Mouse (Mus musculus) CH12.LX (cell line): ENCODE results near the gene Mael.

Source experiments
- ETS1 ChIP-seq: conservative IDR thresholded peaks from 2 replicates; pipeline ENCODE4 v1.6.1; 2012; ENCODE audit warnings: low read depth, mild to moderate bottlenecking, inconsistent platforms, low read length, improper control_type of control experiment, moderate library complexity
- MXI1 ChIP-seq: IDR thresholded peaks from 2 replicates; pipeline ENCODE4 v1.6.1; 2011; ENCODE audit warnings: mild to moderate bottlenecking, low read depth, low read length, improper control_type of control experiment
- POLR2A ChIP-seq: IDR thresholded peaks from 2 replicates; pipeline ENCODE4 v1.6.1; 2011; ENCODE audit warnings: low read depth, mild to moderate bottlenecking, improper control_type of control experiment, low read length
- POLR2AphosphoS2 ChIP-seq: IDR thresholded peaks from 2 replicates; pipeline ENCODE4 v1.6.1; 2011; ENCODE audit warnings: low read depth, low read length, improper control_type of control experiment

DNA sequence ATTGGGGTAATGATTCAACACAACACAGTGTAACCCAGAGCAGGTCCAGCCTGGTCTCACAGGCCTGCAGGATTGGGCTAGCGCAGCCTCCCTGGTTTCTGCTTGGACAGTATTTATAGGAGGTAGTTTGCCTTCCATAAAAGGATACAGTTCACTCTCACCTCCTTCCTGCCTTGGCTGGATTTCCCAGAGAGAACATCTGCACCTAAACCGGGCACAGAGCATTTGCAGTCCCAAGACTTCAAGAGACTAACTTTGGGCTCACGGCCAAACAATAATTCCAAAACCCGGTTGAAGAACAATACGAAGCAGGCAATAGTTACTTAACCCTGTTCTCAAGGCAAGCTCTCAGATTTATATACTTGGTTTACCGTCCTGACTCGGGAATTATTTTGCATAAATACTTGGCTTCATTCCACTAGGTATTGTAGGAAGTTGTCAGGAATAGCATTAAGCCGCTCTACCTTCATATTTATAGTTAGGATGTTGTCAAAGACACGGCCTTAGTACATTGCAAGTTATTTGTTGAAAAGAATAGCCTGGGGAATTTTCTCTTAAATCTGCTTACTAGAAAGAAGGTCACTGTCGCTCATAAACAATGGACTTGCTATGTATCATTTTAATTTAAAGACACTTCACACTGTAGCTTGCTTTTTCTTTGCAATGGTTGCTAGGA, 55.5 kb downstream of the Mael start:
- TF ChIP-seq POLR2AphosphoS2, result no peak
- no peak for TF ChIP-seq POLR2A
- no peak for TF ChIP-seq ETS1
- no peak for TF ChIP-seq MXI1
